Mouse (Mus musculus) monocyte, adult 2 months (primary cell): ENCODE measurements around the gene Magi1.

Source experiments
- DNase-seq, 2 experiments: peaks; one replicate each; pipeline ENCODE4 v3.0.0; 2022; ENCODE audit warnings: low spot score in 2 of 2, low read depth in 1 of 2

Gene Magi1

GRCm38 (mm10) chr6:93987561-93987960, 296.2 kb downstream of the Magi1 start:
- no peak for DNase-seq

DNA sequence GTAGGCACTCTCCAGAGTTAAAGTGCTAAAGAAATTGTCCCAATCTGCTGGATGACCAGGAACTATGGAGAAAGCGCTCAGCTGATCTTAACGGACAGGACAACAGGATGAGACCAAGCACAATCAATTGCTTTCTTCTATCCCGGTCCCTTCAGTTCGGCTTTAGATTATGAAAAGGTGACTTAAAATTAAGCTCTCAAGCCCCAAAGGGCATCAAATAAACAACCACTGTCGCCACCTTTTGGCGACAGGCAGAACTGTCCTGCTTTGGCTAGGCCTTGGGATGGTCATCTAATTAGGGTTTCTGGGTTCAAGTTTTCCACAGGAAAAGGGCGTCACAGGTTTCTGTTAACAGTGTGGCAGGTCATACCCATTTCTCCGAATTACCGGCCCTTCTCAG, 298.6 kb downstream of the Magi1 start:
- no peak for DNase-seq

DNA sequence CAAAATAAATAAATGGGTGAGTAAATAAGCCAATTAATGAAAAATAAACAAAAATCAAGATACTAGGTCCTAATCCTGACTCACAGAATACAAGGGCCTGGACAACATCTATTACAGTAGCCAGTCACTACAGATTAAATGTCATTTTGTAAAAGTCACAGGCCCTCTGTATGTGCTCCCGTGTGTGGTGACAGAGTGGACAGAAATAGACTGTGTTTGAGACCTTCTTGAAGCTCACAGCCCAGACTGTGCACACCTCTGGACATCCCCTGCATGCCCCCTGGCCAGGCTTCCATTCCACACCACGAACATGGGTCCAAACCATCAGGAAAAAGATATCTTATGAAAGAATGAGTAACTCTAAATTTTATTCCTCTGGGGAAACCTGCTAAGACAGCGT, 300.2 kb downstream of the Magi1 start:
- DNase-seq: no peak

DNA sequence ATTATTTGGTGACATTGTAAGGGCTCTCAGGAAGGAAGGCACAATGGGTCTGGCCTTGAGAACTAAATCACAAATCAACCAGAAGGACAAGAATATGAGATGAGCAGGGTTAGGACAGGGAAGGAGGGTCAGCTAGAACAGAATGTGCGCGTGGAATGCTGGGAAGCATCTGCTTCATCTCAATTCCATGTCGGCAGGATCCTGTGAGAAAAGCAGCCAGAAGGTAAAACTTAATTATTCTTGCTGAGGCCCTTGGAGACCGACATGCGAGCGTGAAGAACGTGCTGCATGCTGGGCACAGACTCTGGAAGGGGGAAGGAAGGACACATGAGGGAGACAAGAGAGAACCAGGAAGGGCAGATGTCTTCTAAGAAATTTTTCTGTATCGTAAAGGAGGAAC, 302.5 kb downstream of the Magi1 start:
- no peak for DNase-seq

DNA sequence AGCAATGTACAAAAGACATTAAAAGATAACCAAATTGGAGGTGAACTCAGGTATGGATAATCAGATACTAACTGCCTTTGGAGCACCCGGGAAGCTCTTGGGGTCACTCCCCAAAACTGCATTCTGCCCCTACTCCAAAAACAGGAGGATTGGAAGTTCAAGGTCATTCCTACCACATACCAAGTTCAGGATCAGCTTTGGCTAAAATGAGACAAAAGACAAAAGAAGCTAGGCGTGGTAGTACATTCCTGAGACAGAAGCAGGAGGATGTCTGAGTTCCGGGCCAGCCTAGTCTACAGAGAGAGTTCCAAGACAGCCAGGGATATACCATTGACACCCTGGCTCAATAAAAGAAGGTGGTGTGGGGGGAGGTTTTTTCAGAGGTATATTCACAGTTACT, 304.5 kb downstream of the Magi1 start:
- no peak for DNase-seq

GRCm38 (mm10) chr6:93968721-93969120, 315.0 kb downstream of the Magi1 start:
- no peak for DNase-seq

GRCm38 (mm10) chr6:93962757-93963336, 320.9 kb downstream of the Magi1 start:
- DNase-seq: no peak

DNA sequence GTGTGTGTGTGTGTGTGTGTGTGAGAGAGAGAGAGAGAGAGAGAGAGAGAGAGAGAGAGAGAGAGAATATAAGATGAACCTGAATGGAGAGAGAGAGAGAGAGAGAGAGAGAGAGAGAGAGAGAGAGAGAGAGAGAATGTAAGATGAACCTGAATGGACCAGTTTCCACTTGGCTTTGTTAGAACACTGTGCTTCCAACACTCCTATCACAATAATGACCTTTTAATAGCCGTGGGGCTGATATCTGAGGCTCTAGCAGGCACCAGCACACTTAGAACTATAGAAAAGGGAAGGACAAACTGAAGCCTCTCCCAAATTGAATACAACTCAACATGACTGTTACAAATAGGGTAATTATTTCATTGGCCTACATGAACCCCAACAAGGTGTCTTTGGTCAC, 321.9 kb downstream of the Magi1 start:
- DNase-seq: no peak

- DNase-seq: no peak
These were observed 326.5 kb downstream of the Magi1 start for GRCm38 (mm10) chr6:93957172-93957571.

- DNase-seq: no peak
These were observed 337.1 kb downstream of the Magi1 start for GRCm38 (mm10) chr6:93946612-93947011.

GRCm38 (mm10) chr6:93936359-93936758, 347.4 kb downstream of the Magi1 start:
- DNase-seq: no peak

DNA sequence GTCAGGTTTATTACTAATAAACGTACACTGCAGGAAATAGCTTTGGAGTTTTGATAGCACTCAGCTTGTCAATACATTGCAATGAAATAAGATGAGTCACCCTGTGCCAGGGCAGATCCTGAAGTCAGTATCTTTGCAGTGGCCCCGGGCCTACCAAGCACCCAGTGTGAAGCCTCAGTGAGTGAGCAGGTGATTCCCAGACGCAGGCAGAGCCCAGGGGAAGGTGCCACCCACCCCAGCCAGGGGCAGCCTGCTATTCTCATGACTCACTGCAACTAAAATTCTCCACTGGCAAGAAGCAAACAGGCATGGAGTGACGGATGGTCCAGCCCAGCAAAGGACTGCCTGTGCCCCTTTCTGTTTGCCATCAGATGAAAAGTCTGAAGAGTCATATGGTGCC, 347.9 kb downstream of the Magi1 start:
- no peak for DNase-seq

- no peak for DNase-seq
These were observed 349.0 kb downstream of the Magi1 start for GRCm38 (mm10) chr6:93934700-93935099.

- no peak for DNase-seq
These were observed 359.1 kb downstream of the Magi1 start for GRCm38 (mm10) chr6:93924568-93924967.

DNA sequence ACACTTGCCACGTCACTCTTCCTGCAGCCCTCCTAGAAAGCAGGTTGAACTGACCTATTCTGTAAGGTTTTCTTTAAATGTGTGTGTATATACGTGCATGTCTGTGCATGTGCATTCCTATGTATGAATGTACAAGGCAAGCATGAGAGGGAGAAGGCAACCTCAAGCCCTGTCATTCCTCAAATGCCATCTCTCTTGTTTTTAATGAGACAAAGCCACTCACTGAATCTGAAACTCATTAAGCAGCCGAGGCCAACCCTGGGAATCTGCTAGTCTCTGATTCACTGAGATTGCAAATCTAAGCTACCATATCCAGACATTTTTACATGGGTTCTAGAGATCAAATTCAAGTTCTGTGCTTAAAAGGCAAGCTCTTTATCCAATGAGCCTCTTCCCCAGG, 359.7 kb downstream of the Magi1 start:
- no peak for DNase-seq

DNA sequence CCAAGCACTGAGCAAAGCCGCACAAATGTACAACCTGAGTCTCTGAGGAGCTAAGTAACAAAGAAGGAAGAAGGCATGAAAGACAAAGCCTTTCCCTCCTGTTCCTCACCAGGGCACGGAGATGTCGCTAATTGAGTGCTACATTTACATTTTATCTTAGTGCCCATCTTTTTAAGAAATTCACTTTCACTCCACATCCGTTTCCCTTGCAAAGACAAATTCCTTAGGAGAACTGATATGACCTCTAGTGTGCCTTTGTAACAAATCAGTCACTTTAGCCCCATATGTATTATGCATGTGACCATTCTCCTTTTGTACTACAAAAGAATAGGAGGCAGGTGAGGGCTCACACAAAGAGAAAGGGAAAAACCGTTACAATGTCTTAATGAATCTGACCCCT, 360.4 kb downstream of the Magi1 start:
- DNase-seq: no peak

GRCm38 (mm10) chr6:93922931-93923330, 360.8 kb downstream of the Magi1 start:
- no peak for DNase-seq

- DNase-seq: no peak
These were observed 370.4 kb downstream of the Magi1 start for GRCm38 (mm10) chr6:93913226-93913861.

DNA sequence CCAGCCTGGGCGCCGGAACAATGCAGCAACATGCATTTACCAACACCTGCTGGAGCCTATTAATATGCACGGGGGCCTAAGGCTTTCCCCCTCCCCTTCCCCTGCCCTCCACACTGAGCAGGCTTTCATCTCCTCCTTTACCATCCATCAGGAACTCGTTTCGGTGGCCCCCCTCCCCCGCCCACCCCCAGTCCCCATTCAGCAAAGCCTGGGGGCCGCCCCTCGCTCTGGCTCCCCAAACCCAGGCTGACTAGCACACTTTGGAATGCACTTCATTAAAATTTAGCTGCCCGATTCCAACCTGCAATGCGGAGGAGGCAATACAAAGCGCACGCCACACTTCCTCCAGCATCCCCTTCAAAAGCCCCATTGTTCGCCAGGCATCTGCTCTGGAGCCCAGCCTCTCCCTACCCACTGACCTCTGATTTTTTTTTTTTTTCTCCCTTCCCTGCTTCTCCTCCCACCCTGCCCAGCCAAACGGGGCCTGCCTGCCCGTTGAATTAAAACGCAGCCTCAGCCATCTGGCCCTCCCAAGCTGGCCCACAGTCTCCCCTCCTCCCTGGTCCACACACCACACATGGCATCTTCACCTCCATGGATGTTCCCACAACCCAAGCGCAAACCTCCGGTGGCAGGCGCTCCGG, 371.0 kb downstream of the Magi1 start:
- no peak for DNase-seq

- no peak for DNase-seq
These were observed 371.6 kb downstream of the Magi1 start for GRCm38 (mm10) chr6:93912003-93912581.

- DNase-seq: no peak
These were observed 372.3 kb downstream of the Magi1 start for GRCm38 (mm10) chr6:93911420-93911819.

- DNase-seq: no peak
These were observed 373.7 kb downstream of the Magi1 start for GRCm38 (mm10) chr6:93909976-93910375.
